Mouse (Mus musculus): ENCODE results near the gene Vps26b.

DNA sequence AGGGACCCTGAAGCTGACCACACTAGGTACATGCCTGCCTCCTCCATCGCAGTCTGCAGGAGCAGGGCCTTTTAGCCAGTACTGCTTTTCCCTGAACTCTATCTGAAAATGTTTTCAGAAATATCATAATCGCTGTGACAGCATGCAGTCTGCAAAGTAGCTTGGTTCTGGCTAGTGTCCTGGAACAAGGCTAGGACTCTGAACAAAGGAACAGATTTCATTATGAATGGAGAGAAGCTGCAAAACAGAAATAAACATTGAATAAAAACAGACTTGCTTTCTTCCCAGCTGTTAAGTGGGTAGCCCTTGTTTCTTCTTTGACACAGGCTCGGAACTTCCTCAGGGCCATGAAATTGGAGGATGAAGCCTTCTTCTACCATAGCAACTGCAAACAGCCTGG, 24.6 kb downstream of the Vps26b start:
- TF ChIP-seq CTCF (IDR thresholded peaks at IDR 0.05; ENCODE audit: extremely low read depth, insufficient read length, insufficient replicate concordance, low read depth, low read length) (no peak), POLR2A (IDR thresholded peaks at IDR 0.05; ENCODE audit: low read depth, low read length) (no peak)
